Mouse (Mus musculus): ENCODE measurements around the gene Parva.

Gene Parva

GRCm38 (mm10) chr7:112602966-112603365, 175.7 kb downstream of the Parva start:
- DNase-seq (ENCODE audit: low spot score in 2 of 2) = no peak

GRCm38 (mm10) chr7:112603496-112604170, 176.3 kb downstream of the Parva start:
- DNase-seq (ENCODE audit: low spot score in 2 of 2) = no peak

- DNase-seq (ENCODE audit: low spot score in 2 of 2) = no peak
These were observed 176.9 kb downstream of the Parva start for GRCm38 (mm10) chr7:112604209-112604608.

GRCm38 (mm10) chr7:112614046-112614790, 186.9 kb downstream of the Parva start:
- DNase-seq (ENCODE audit: low spot score in 2 of 2) = no peak

GRCm38 (mm10) chr7:112614791-112615668, 187.7 kb downstream of the Parva start:
- no peak for DNase-seq (ENCODE audit: low spot score in 2 of 2)

- peak in 1 of 2 experiments; percentile 20 for DNase-seq (ENCODE audit: low spot score in 2 of 2)
These were observed 193.2 kb downstream of the Parva start for GRCm38 (mm10) chr7:112620322-112621179.

- peak; percentile 9 to 46 for DNase-seq (ENCODE audit: low spot score in 2 of 2)
These were observed 200.2 kb downstream of the Parva start for GRCm38 (mm10) chr7:112627481-112627880.

- no peak for DNase-seq (ENCODE audit: low spot score in 2 of 2)
These were observed 207.4 kb downstream of the Parva start for GRCm38 (mm10) chr7:112634505-112635213.

GRCm38 (mm10) chr7:112635936-112636335, 208.6 kb downstream of the Parva start:
- no peak for DNase-seq (ENCODE audit: low spot score in 2 of 2)

All from left cerebral cortex, adult 9 months (tissue).